Mouse (Mus musculus) stomach, postnatal 0 days (tissue): ENCODE measurements at regions not wholly inside any gene's neighbourhood (a gene's known extent, or its start where the extent isn't known, plus 50 kb on each side); places are given as distances from the start of the nearest gene placed in this dataset.

Experiments
- ATAC-seq: fragments of 200-750 bp; cut with Nextera tagmentation; 2 replicates; pipeline ENCODE4 v1.8.0; 2017; ENCODE audit not compliant: low FRiP score, low TSS enrichment
- DNase-seq: peaks from one replicate; pipeline ENCODE4 v3.0.0-alpha.2; 2016; ENCODE audit warnings: low spot score
- H3K27ac ChIP-seq: fragments of 300-500 bp; sonication (generic); replicated peaks from 2 replicates; pipeline ENCODE4 v1.5.1; 2014; ENCODE audit warnings: mild to moderate bottlenecking, control low read depth
- H3K27me3 ChIP-seq: fragments of 300-500 bp; sonication (generic); 2 replicates; pipeline ENCODE4 v1.6.1; 2014; ENCODE audit warnings: low read length; ENCODE audit not compliant: control insufficient read depth, insufficient read depth
- H3K36me3 ChIP-seq: fragments of 300-500 bp; sonication (generic); 2 replicates; pipeline ENCODE4 v1.6.1; 2014; ENCODE audit warnings: low read length, mixed read lengths; ENCODE audit not compliant: control insufficient read depth, insufficient read depth
- H3K4me1 ChIP-seq: fragments of 300-500 bp; sonication (generic); replicated peaks from 2 replicates; pipeline ENCODE4 v1.6.1; 2014; ENCODE audit warnings: antibody characterized with exemption; ENCODE audit not compliant: control insufficient read depth, insufficient read depth
- H3K4me2 ChIP-seq: fragments of 300-500 bp; sonication (generic); replicated peaks from 2 replicates; pipeline ENCODE4 v1.6.1; 2014; ENCODE audit warnings: low read depth, mild to moderate bottlenecking, control low read depth, moderate library complexity
- H3K4me3 ChIP-seq: fragments of 300-500 bp; sonication (generic); 2 replicates; pipeline ENCODE4 v1.5.1; 2014; ENCODE audit warnings: low read depth, low read length, control low read depth
- H3K9ac ChIP-seq: fragments of 300-500 bp; sonication (generic); 2 replicates; pipeline ENCODE4 v1.6.1; 2014; ENCODE audit warnings: mild to moderate bottlenecking, low read length, control low read depth, mixed read lengths
- H3K9me3 ChIP-seq: fragments of 300-500 bp; sonication (generic); 2 replicates; pipeline ENCODE4 v1.6.1; 2016; ENCODE audit warnings: low read length; ENCODE audit not compliant: control insufficient read depth
- CTCF ChIP-seq: IDR thresholded peaks from 2 replicates; pipeline ENCODE4 v1.5.1; 2016; ENCODE audit warnings: antibody characterized with exemption, low read depth, mild to moderate bottlenecking, moderate library complexity
- EP300 ChIP-seq: optimal IDR thresholded peaks from 2 replicates; pipeline ENCODE3; 2016; ENCODE audit warnings: antibody characterized with exemption
- WGBS: fragments of 180-500 bp; shearing (Covaris S2); extraction: QIAGEN DNeasy Blood & Tissue Kit; methylation state at CpG from one replicate; pipeline ENCODE4 v1.1.7; 2014; 5-methylcytosine and 5-hydroxymethylcytosine counted together

DNA sequence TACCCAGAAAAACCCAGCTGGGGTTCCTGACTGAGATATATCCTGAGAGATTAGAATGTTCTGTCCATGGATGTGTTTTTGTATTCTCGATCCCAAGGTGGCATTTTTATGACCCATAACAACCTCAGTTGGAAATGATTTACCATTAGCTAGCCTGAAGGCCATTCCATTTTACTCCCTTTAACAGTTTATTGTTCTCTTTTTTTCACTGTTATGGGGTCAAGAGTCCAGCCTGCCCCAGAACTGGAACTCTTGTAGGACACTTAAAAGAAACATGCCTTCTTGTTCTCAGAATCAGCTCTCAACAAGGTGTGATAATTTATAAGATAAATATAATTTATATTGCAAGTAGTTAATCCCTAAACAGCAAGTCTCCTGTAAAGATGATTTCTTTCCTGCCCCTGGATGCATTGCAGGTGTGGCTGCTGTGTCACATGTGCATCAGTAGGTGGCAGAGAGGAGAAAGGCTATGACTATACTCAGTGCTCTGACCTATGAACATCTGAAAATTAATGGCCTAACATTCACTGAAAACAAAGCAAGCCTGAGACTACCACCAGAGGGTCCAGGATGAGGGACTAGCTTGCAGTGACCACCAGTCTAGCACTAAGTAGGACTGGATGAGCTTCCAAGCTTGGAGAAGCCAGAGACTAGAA is 181.6 kb upstream of the Gm527 start:
- Histone ChIP-seq H3K4me2 (no peak overlapping the region), H3K9ac (no peak overlapping the region), H3K27ac (no peak overlapping the region), H3K36me3 (no peaks in the 10 kb centered on the region), H3K27me3 (no peaks in the 10 kb centered on the region), H3K4me1 (no peaks in the 10 kb centered on the region), H3K4me3 (no peak overlapping the region), H3K9me3 (no peaks in the 10 kb centered on the region)
- WGBS: 86% methylated on average over 1 of the region's 1 CpGs
- no peak for TF ChIP-seq EP300
- TF ChIP-seq CTCF: no peak
- DNase-seq: no peak
- no peak for ATAC-seq

DNA sequence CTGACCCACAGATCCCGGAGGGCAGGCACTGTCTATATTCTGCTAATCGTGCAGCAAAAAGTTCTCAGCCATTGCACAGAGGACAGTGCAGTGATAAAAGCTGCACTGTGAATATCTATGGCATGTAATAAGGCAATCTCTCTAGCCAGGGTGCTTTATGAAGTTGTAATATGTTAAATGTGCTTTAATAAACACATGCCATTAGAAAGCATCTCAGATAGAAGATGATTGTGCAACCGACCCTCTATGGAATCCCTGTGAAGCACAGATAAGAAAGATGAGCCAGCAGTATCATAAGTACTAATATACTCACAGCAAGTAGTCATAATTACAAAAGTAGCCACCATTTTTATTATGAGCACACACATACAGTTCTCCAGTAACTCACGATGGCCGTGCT is 214.3 kb upstream of the Gm527 start:
- H3K36me3 ChIP-seq: no peaks in the 10 kb centered on the region
- no peak overlapping the region for H3K27ac ChIP-seq
- no peaks in the 10 kb centered on the region for H3K4me1 ChIP-seq
- no peaks in the 10 kb centered on the region for H3K27me3 ChIP-seq
- whole genome bisulfite sequencing: 88% methylated on average over 5 of the region's 5 CpGs
- no peaks in the 10 kb centered on the region for H3K9me3 ChIP-seq
- H3K4me3 ChIP-seq: no peak overlapping the region
- no peak overlapping the region for H3K4me2 ChIP-seq
- ATAC-seq (no peak), DNase-seq (no peak)
- no peak overlapping the region for H3K9ac ChIP-seq
- TF ChIP-seq EP300: no peak
- TF ChIP-seq CTCF: no peak

DNA sequence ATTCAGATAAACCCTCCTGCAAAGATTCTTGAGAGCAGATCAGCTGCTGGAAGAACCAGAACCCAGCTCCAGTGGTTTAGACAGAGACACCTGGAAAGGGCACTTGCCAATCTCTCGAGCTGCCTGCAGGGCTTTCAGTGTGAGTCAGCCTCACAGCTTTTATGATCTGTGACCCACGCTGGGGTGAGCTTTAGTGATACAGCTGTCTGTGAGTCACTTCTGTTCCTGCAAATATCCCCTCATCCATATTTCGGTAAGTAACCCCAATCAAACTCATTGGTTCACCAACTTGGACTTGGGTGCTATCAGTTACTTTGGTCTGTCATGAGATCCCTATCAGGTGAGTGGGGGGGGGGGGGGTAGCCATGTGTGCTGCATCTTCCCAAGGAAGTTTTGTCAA is 216.6 kb upstream of the Gm527 start:
- Histone ChIP-seq H3K4me2 (no peak overlapping the region), H3K9ac (no peak overlapping the region), H3K36me3 (no peaks in the 10 kb centered on the region), H3K9me3 (no peaks in the 10 kb centered on the region), H3K4me1 (no peaks in the 10 kb centered on the region), H3K27me3 (no peaks in the 10 kb centered on the region), H3K4me3 (no peak overlapping the region), H3K27ac (no peak overlapping the region)
- WGBS: 64% methylated on average over 3 of the region's 3 CpGs
- TF ChIP-seq CTCF: no peak
- no peak for TF ChIP-seq EP300
- ATAC-seq (no peak), DNase-seq (no peak)

DNA sequence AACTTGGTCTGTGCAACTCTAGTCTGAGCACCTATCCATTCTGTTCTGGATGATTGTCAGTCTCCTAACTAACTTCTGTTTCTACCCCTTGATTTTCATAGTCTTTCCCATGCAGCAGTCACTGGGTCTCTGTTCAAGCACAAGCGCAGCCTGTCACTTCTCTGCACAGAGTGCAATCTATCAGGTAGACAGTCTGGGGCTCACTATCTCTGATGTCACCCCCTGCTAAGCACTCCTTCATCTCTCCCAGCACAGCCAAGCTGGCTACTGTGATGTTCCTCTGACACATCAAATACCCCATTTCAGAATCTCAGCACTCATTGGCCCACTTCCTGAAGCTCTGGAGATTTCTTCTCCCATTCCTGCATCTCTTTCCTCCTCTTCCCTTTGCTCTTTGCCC is 220.9 kb upstream of the Fscb start:
- 65% methylated on average over 1 of the region's 1 CpGs for WGBS
- Histone ChIP-seq H3K27me3 (no peaks in the 10 kb centered on the region), H3K4me2 (no peak overlapping the region), H3K9ac (no peak overlapping the region), H3K4me3 (no peak overlapping the region), H3K36me3 (no peaks in the 10 kb centered on the region), H3K4me1 (no peaks in the 10 kb centered on the region), H3K27ac (no peak overlapping the region), H3K9me3 (no peaks in the 10 kb centered on the region)
- DNase-seq (no peak), ATAC-seq (no peak)
- no peak for TF ChIP-seq EP300
- TF ChIP-seq CTCF: no peak

DNA sequence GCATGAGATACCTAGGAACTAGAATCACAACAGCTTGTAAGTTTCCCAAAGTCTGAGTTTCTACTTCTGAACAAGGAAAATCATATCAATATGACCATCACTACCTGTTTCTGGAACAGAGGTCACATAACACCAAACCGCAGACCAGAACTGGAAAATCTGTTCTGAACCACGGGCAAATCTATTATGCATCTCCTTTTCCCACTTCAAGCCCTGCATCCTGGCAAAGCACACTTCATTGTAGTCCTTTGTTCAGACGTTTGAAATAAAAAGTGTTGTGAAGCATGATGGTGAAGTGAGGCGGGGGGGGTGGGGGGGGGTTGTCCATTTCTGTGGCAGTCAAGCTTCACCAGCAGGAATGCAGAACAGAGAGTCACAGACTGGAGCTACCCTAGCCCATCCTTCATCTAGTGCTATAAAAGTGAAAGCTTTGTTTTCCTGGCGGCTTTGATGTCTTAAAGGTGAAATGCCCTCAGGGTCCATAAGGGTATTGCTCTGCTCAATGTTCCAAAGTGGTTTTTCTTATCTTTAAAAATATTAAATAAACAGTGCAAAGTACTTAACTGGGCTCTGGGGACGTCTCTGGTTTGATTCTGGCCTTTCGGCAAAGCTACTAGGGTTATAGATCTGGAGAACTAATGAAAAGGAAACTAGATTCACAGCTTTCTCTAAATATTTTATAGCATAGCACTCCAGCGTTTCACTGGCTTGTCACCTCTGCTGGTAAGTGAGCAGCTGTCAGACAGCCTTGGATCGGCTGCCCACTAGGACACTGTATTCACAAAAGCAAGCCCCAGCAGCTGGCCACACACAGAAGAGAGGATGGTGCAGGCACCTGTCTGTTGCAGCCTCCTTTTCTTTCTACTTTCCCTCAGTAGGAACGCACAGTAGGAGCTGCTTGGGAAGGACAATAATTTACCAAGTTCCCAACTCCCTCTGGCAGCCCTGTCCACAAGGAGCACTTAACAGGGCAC is 218.0 kb upstream of the Fscb start:
- 21% methylated on average over 10 of the region's 10 CpGs for WGBS
- H3K4me2 ChIP-seq: no peak overlapping the region; the same call in 1 of the 2 replicates
- no peaks in the 10 kb centered on the region for H3K9me3 ChIP-seq
- H3K36me3 ChIP-seq: no peaks in the 10 kb centered on the region
- DNase-seq (peak; percentile 14), ATAC-seq (peak; percentile 80)
- H3K9ac ChIP-seq: no peak overlapping the region
- H3K27me3 ChIP-seq: no peaks in the 10 kb centered on the region
- H3K4me1 ChIP-seq: no peaks in the 10 kb centered on the region
- H3K4me3 ChIP-seq: no peak overlapping the region
- no peak for TF ChIP-seq EP300
- no peak for TF ChIP-seq CTCF
- 0 out of 2 replicates have a peak overlapping the region, but pooled peaks have one; percentile 20 for H3K27ac ChIP-seq

DNA sequence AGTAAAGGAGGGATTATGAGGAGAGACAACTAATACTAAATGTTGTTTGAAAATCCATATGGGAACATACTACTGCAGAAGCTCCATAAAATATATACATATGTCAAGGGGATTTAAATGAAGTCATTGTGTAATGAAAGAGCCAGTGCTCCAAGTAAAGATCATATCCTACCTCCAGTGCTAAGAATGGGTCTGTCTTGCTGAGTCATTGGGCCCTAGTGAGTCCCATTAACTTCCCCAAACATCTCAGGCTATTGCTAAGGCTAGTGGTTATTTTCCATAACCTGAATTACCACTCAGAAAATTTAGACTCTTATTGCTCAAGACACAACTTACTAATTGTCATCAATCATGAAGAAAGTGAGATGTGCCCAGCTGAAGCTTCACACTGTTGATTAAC is 215.2 kb upstream of the Fscb start:
- TF ChIP-seq EP300: no peak
- no peak for TF ChIP-seq CTCF
- Histone ChIP-seq H3K36me3 (no peaks in the 10 kb centered on the region), H3K27ac (no peak overlapping the region), H3K4me1 (no peaks in the 10 kb centered on the region), H3K9ac (no peak overlapping the region), H3K4me2 (no peak overlapping the region), H3K27me3 (no peaks in the 10 kb centered on the region), H3K9me3 (no peaks in the 10 kb centered on the region), H3K4me3 (no peak overlapping the region)
- ATAC-seq: no peak
- no peak for DNase-seq
